Mouse (Mus musculus): Measurements from ENCODE around the gene Lmo4. TPM values are rescaled to one million over a fixed set of nuclear protein-coding genes. Genes with fewer than 3 reads are reported as not detected.

The Lmo4 gene
- polyA plus RNA-seq, 1 experiment from 2014 or later: 76.8 TPM

GRCm38 (mm10) chr3:144231419-144231818 lies 26.4 kb upstream of the Lmo4 start:
- no peaks in the 10 kb centered on the region for H3K9me3 ChIP-seq (replicated peaks; ENCODE audit: control insufficient read depth, low read length)
- no peaks in the 10 kb centered on the region for H3K36me3 ChIP-seq (ENCODE audit: control insufficient read depth, insufficient read depth, low read length)
- no peak overlapping the region for H3K9ac ChIP-seq (ENCODE audit: low read length)
- 0 out of 2 replicates have a peak, but pooled peaks cover 2% of the 10 kb centered on the region for H3K4me1 ChIP-seq (ENCODE audit: control insufficient read depth, insufficient read depth, low read length)
- 85% methylated on average over 7 of the region's 7 CpGs for WGBS
- no peaks in the 10 kb centered on the region for H3K27me3 ChIP-seq (ENCODE audit: control insufficient read depth, insufficient read depth, low read length)
- no peak overlapping the region for H3K4me3 ChIP-seq (replicated peaks; ENCODE audit: low read length)
- ATAC-seq (ENCODE audit: insufficient read depth, low FRiP score): no peak
- no peak overlapping the region for H3K4me2 ChIP-seq (ENCODE audit: low read depth, low read length)
- no peak overlapping the region for H3K27ac ChIP-seq (ENCODE audit: low read length)

GRCm38 (mm10) chr3:144230016-144230415 lies 25.0 kb upstream of the Lmo4 start:
- no peaks in the 10 kb centered on the region for H3K27me3 ChIP-seq (ENCODE audit: control insufficient read depth, insufficient read depth, low read length)
- no peak overlapping the region for H3K4me2 ChIP-seq (ENCODE audit: low read depth, low read length)
- H3K27ac ChIP-seq (ENCODE audit: low read length): no peak overlapping the region
- no peak overlapping the region for H3K9ac ChIP-seq (ENCODE audit: low read length)
- H3K4me1 ChIP-seq (ENCODE audit: control insufficient read depth, insufficient read depth, low read length): peaks cover 6% of the 10 kb centered on the region; the same call in 1 of the 2 replicates
- no peak for ATAC-seq (ENCODE audit: insufficient read depth, low FRiP score)
- no peak overlapping the region for H3K4me3 ChIP-seq (replicated peaks; ENCODE audit: low read length)
- no peaks in the 10 kb centered on the region for H3K36me3 ChIP-seq (ENCODE audit: control insufficient read depth, insufficient read depth, low read length)
- 75% methylated on average over 9 of the region's 9 CpGs for WGBS
- H3K9me3 ChIP-seq (replicated peaks; ENCODE audit: control insufficient read depth, low read length): no peaks in the 10 kb centered on the region

- H3K36me3 ChIP-seq (ENCODE audit: control insufficient read depth, insufficient read depth, low read length): no peaks in the 10 kb centered on the region
- no peak for ATAC-seq (ENCODE audit: insufficient read depth, low FRiP score)
Measured at GRCm38 (mm10) chr3:144229312-144229711, 24.3 kb upstream of the Lmo4 start.

GRCm38 (mm10) chr3:144225456-144226240 lies 20.6 kb upstream of the Lmo4 start:
- Histone ChIP-seq H3K4me3 (replicated peaks; ENCODE audit: low read length) (no peak overlapping the region), H3K4me2 (ENCODE audit: low read depth, low read length) (no peak overlapping the region), H3K9me3 (replicated peaks; ENCODE audit: control insufficient read depth, low read length) (no peaks in the 10 kb centered on the region), H3K36me3 (ENCODE audit: control insufficient read depth, insufficient read depth, low read length) (no peaks in the 10 kb centered on the region), H3K27me3 (ENCODE audit: control insufficient read depth, insufficient read depth, low read length) (no peaks in the 10 kb centered on the region), H3K27ac (ENCODE audit: low read length) (no peak overlapping the region), H3K9ac (ENCODE audit: low read length) (no peak overlapping the region), H3K4me1 (ENCODE audit: control insufficient read depth, insufficient read depth, low read length) (peaks cover 6% of the 10 kb centered on the region; the same call in 1 of the 2 replicates)
- ATAC-seq (ENCODE audit: insufficient read depth, low FRiP score): no peak
- 46% methylated on average over 9 of the region's 9 CpGs for WGBS

More at GRCm38 (mm10) chr3:144229312-144229711, 24.3 kb upstream of the Lmo4 start:
- 61% methylated on average over 7 of the region's 7 CpGs for WGBS
- H3K4me1 ChIP-seq (ENCODE audit: control insufficient read depth, insufficient read depth, low read length): peaks cover 6% of the 10 kb centered on the region; the same call in 1 of the 2 replicates
- H3K4me3 ChIP-seq (replicated peaks; ENCODE audit: low read length): no peak overlapping the region
- no peak overlapping the region for H3K9ac ChIP-seq (ENCODE audit: low read length)
- no peak overlapping the region for H3K27ac ChIP-seq (ENCODE audit: low read length)
- no peak overlapping the region for H3K4me2 ChIP-seq (ENCODE audit: low read depth, low read length)
- no peaks in the 10 kb centered on the region for H3K9me3 ChIP-seq (replicated peaks; ENCODE audit: control insufficient read depth, low read length)
- H3K27me3 ChIP-seq (ENCODE audit: control insufficient read depth, insufficient read depth, low read length): no peaks in the 10 kb centered on the region

- Histone ChIP-seq H3K27me3 (ENCODE audit: control insufficient read depth, insufficient read depth, low read length) (no peaks in the 10 kb centered on the region), H3K4me1 (ENCODE audit: control insufficient read depth, insufficient read depth, low read length) (peaks cover 6% of the 10 kb centered on the region; the same call in 1 of the 2 replicates), H3K4me2 (ENCODE audit: low read depth, low read length) (no peak overlapping the region), H3K36me3 (ENCODE audit: control insufficient read depth, insufficient read depth, low read length) (no peaks in the 10 kb centered on the region), H3K9me3 (replicated peaks; ENCODE audit: control insufficient read depth, low read length) (no peaks in the 10 kb centered on the region), H3K9ac (ENCODE audit: low read length) (no peak overlapping the region), H3K27ac (ENCODE audit: low read length) (no peak overlapping the region), H3K4me3 (replicated peaks; ENCODE audit: low read length) (no peak overlapping the region)
- no peak for ATAC-seq (ENCODE audit: insufficient read depth, low FRiP score)
- 71% methylated on average over 7 of the region's 7 CpGs for WGBS
Measured at GRCm38 (mm10) chr3:144224594-144224993, 19.6 kb upstream of the Lmo4 start.

- no peak overlapping the region for H3K4me2 ChIP-seq (ENCODE audit: low read depth, low read length)
- no peak for ATAC-seq (ENCODE audit: insufficient read depth, low FRiP score)
- no peak overlapping the region for H3K4me3 ChIP-seq (replicated peaks; ENCODE audit: low read length)
- no peaks in the 10 kb centered on the region for H3K9me3 ChIP-seq (replicated peaks; ENCODE audit: control insufficient read depth, low read length)
- WGBS: 79% methylated on average over 20 of the region's 20 CpGs
- H3K4me1 ChIP-seq (ENCODE audit: control insufficient read depth, insufficient read depth, low read length): peaks cover 6% of the 10 kb centered on the region; the same call in 1 of the 2 replicates
- H3K27ac ChIP-seq (ENCODE audit: low read length): no peak overlapping the region
- H3K27me3 ChIP-seq (ENCODE audit: control insufficient read depth, insufficient read depth, low read length): no peaks in the 10 kb centered on the region
- no peak overlapping the region for H3K9ac ChIP-seq (ENCODE audit: low read length)
- no peaks in the 10 kb centered on the region for H3K36me3 ChIP-seq (ENCODE audit: control insufficient read depth, insufficient read depth, low read length)
Measured at GRCm38 (mm10) chr3:144223377-144224105, 18.5 kb upstream of the Lmo4 start.

GRCm38 (mm10) chr3:144222381-144222780 lies 17.4 kb upstream of the Lmo4 start:
- Histone ChIP-seq H3K9me3 (replicated peaks; ENCODE audit: control insufficient read depth, low read length) (no peaks in the 10 kb centered on the region), H3K36me3 (ENCODE audit: control insufficient read depth, insufficient read depth, low read length) (no peaks in the 10 kb centered on the region), H3K27me3 (ENCODE audit: control insufficient read depth, insufficient read depth, low read length) (no peaks in the 10 kb centered on the region), H3K27ac (ENCODE audit: low read length) (no peak overlapping the region), H3K4me2 (ENCODE audit: low read depth, low read length) (no peak overlapping the region), H3K4me3 (replicated peaks; ENCODE audit: low read length) (no peak overlapping the region), H3K9ac (ENCODE audit: low read length) (no peak overlapping the region), H3K4me1 (ENCODE audit: control insufficient read depth, insufficient read depth, low read length) (peaks cover 4% of the 10 kb centered on the region; the same call in 1 of the 2 replicates)
- no peak for ATAC-seq (ENCODE audit: insufficient read depth, low FRiP score)
- 77% methylated on average over 9 of the region's 9 CpGs for WGBS

- no peak overlapping the region for H3K27ac ChIP-seq (ENCODE audit: low read length)
- H3K36me3 ChIP-seq (ENCODE audit: control insufficient read depth, insufficient read depth, low read length): no peaks in the 10 kb centered on the region
- no peaks in the 10 kb centered on the region for H3K27me3 ChIP-seq (ENCODE audit: control insufficient read depth, insufficient read depth, low read length)
- 50% methylated on average over 5 of the region's 5 CpGs for WGBS
- no peak overlapping the region for H3K9ac ChIP-seq (ENCODE audit: low read length)
- no peaks in the 10 kb centered on the region for H3K9me3 ChIP-seq (replicated peaks; ENCODE audit: control insufficient read depth, low read length)
- no peak for ATAC-seq (ENCODE audit: insufficient read depth, low FRiP score)
- no peak overlapping the region for H3K4me2 ChIP-seq (ENCODE audit: low read depth, low read length)
- no peak overlapping the region for H3K4me3 ChIP-seq (replicated peaks; ENCODE audit: low read length)
- peaks cover 3% of the 10 kb centered on the region for H3K4me1 ChIP-seq (ENCODE audit: control insufficient read depth, insufficient read depth, low read length)
Measured at GRCm38 (mm10) chr3:144207498-144207897, 2.5 kb upstream of the Lmo4 start.

GRCm38 (mm10) chr3:144206942-144207341 lies 1.9 kb upstream of the Lmo4 start:
- ATAC-seq (ENCODE audit: insufficient read depth, low FRiP score): no peak
- H3K9me3 ChIP-seq (replicated peaks; ENCODE audit: control insufficient read depth, low read length): no peaks in the 10 kb centered on the region
- H3K36me3 ChIP-seq (ENCODE audit: control insufficient read depth, insufficient read depth, low read length): no peaks in the 10 kb centered on the region
- H3K4me1 ChIP-seq (ENCODE audit: control insufficient read depth, insufficient read depth, low read length): peaks cover 3% of the 10 kb centered on the region
- H3K27me3 ChIP-seq (ENCODE audit: control insufficient read depth, insufficient read depth, low read length): no peaks in the 10 kb centered on the region
- H3K27ac ChIP-seq (ENCODE audit: low read length): no peak overlapping the region
- no peak overlapping the region for H3K4me2 ChIP-seq (ENCODE audit: low read depth, low read length)
- no peak overlapping the region for H3K9ac ChIP-seq (ENCODE audit: low read length)
- 98% methylated on average over 1 of the region's 1 CpGs for WGBS
- H3K4me3 ChIP-seq (replicated peaks; ENCODE audit: low read length): no peak overlapping the region

Data from stomach, embryonic 16.5 days (tissue).